Mouse (Mus musculus) liver, adult 2 months (tissue): ENCODE measurements at regions not wholly inside any gene's neighbourhood (a gene's known extent, or its start where the extent isn't known, plus 50 kb on each side); places are given as distances from the start of the nearest gene placed in this dataset.
A peak's percentile ranks its signal among the peaks of the same experiment; 100 is the strongest.

Source experiments
- DNase-seq: peaks from one replicate; pipeline ENCODE4 v3.0.0-alpha.2; 2011; ENCODE audit warnings: low read depth, low spot score; ENCODE audit errors: extremely low read depth
- H3K27ac ChIP-seq: fragments of 200-500 bp; replicated peaks from 2 replicates; pipeline ENCODE4 v1.5.1; 2012; ENCODE audit warnings: low read depth, mild to moderate bottlenecking, control low read depth, inconsistent platforms, low read length; ENCODE audit not compliant: insufficient read depth
- H3K27me3 ChIP-seq: fragments of 200-500 bp; 2 replicates; pipeline ENCODE4 v1.6.1; 2012; ENCODE audit warnings: mild to moderate bottlenecking, moderate library complexity, low read length, inconsistent platforms; ENCODE audit not compliant: control insufficient read depth, insufficient read depth
- H3K36me3 ChIP-seq: fragments of 200-500 bp; 2 replicates; pipeline ENCODE4 v1.6.1; 2012; ENCODE audit warnings: low read length, inconsistent platforms; ENCODE audit not compliant: control insufficient read depth, insufficient read depth
- H3K4me1 ChIP-seq: fragments of 200-500 bp; 2 replicates; pipeline ENCODE4 v1.6.1; 2011; ENCODE audit warnings: low read length; ENCODE audit not compliant: control insufficient read depth, insufficient read depth
- H3K4me3 ChIP-seq: fragments of 200-500 bp; 2 replicates; pipeline ENCODE4 v1.5.1; 2011; ENCODE audit warnings: low read depth, mild to moderate bottlenecking, control low read depth, low read length, moderate library complexity; ENCODE audit not compliant: insufficient read depth
- H3K79me2 ChIP-seq: fragments of 200-500 bp; 2 replicates; pipeline ENCODE4 v1.6.1; 2012; ENCODE audit warnings: inconsistent platforms, mild to moderate bottlenecking, low read length, moderate library complexity; ENCODE audit not compliant: control insufficient read depth, insufficient read depth
- H3K9ac ChIP-seq: fragments of 200-500 bp; 2 replicates; pipeline ENCODE4 v1.6.1; 2012; ENCODE audit warnings: low read depth, mild to moderate bottlenecking, control low read depth, inconsistent platforms, low read length
- CTCF ChIP-seq: fragments of 200-500 bp; IDR thresholded peaks from 2 replicates; pipeline ENCODE4 v1.5.1; 2011; ENCODE audit warnings: low read depth, low read length, control low read depth
- POLR2A ChIP-seq: fragments of 200-500 bp; IDR thresholded peaks from 2 replicates; pipeline ENCODE4 v1.6.1; 2011; ENCODE audit warnings: low read length, control low read depth; ENCODE audit not compliant: insufficient read depth; ENCODE audit errors: extremely low read depth
- WGBS: fragments of 180-500 bp; shearing (Covaris S2); methylation state at CpG from one replicate; pipeline ENCODE4 v1.1.7; 2018; 5-methylcytosine and 5-hydroxymethylcytosine counted together

GRCm38 (mm10) chrX:140212644-140213361 lies 129.3 kb upstream of the Frmpd3 start:
- DNase-seq: no peak

GRCm38 (mm10) chrX:140214198-140214849 lies 127.7 kb upstream of the Frmpd3 start:
- no peak for DNase-seq
- Histone ChIP-seq H3K36me3 (no peaks in the 10 kb centered on the region), H3K27ac (no peak overlapping the region), H3K4me3 (no peak overlapping the region), H3K79me2 (no peaks in the 10 kb centered on the region), H3K9ac (no peak overlapping the region), H3K4me1 (no peaks in the 10 kb centered on the region), H3K27me3 (no peaks in the 10 kb centered on the region)
- 64% methylated on average over 4 of the region's 4 CpGs for WGBS
- no peak for TF ChIP-seq CTCF
- TF ChIP-seq POLR2A: no peak

More at GRCm38 (mm10) chrX:140212644-140213361, 129.3 kb upstream of the Frmpd3 start:
- no peaks in the 10 kb centered on the region for H3K79me2 ChIP-seq
- H3K9ac ChIP-seq: no peak overlapping the region
- WGBS: 49% methylated on average over 3 of the region's 3 CpGs
- TF ChIP-seq CTCF (no peak), POLR2A (no peak)
- no peaks in the 10 kb centered on the region for H3K4me1 ChIP-seq
- H3K27me3 ChIP-seq: no peaks in the 10 kb centered on the region
- H3K4me3 ChIP-seq: no peak overlapping the region
- no peak overlapping the region for H3K27ac ChIP-seq
- H3K36me3 ChIP-seq: no peaks in the 10 kb centered on the region

GRCm38 (mm10) chrX:140255790-140256189 lies 86.3 kb upstream of the Frmpd3 start:
- no peak for TF ChIP-seq POLR2A
- peak; percentile 3; the same call in 1 of the 2 replicates for TF ChIP-seq CTCF
- Histone ChIP-seq H3K4me1 (no peaks in the 10 kb centered on the region), H3K36me3 (no peaks in the 10 kb centered on the region), H3K27ac (no peak overlapping the region), H3K4me3 (no peak overlapping the region), H3K79me2 (no peaks in the 10 kb centered on the region), H3K27me3 (no peaks in the 10 kb centered on the region), H3K9ac (no peak overlapping the region)
- WGBS: 78% methylated on average over 4 of the region's 4 CpGs
- DNase-seq: peak; percentile 5

- Histone ChIP-seq H3K4me3 (no peak overlapping the region), H3K79me2 (no peaks in the 10 kb centered on the region), H3K27ac (no peak overlapping the region), H3K9ac (no peak overlapping the region), H3K4me1 (no peaks in the 10 kb centered on the region), H3K36me3 (no peaks in the 10 kb centered on the region), H3K27me3 (no peaks in the 10 kb centered on the region)
- WGBS: 73% methylated on average over 5 of the region's 5 CpGs
- DNase-seq: no peak
- TF ChIP-seq POLR2A (no peak), CTCF (no peak)
These were observed 72.2 kb upstream of the Frmpd3 start for GRCm38 (mm10) chrX:140269742-140270457.

- Histone ChIP-seq H3K9ac (no peak overlapping the region), H3K79me2 (no peaks in the 10 kb centered on the region), H3K4me1 (no peaks in the 10 kb centered on the region), H3K4me3 (no peak overlapping the region), H3K27ac (no peak overlapping the region), H3K27me3 (0 out of 2 replicates have a peak, but pooled peaks cover 9% of the 10 kb centered on the region), H3K36me3 (no peaks in the 10 kb centered on the region)
- no peak for DNase-seq
- WGBS: 1% methylated on average over 29 of the region's 54 CpGs
- TF ChIP-seq POLR2A: no peak
- TF ChIP-seq CTCF: no peak
These were observed 64.6 kb upstream of the Frmpd3 start for GRCm38 (mm10) chrX:140277327-140277947.
